ENCODE assay signal across 27 mouse cellular contexts in genomic region chr15:31729133-31729532, GRCm38 (mm10).
DNase-seq lines count a peak whose midpoint lies in the region; ATAC-seq and TF ChIP-seq lines count a peak whose summit lies in the region.
"Had no signal": no experiment of that assay in that cellular context is flagged by ENCODE, and none has a peak within 500 bp of the region (broad histone marks: within the 10 kb centered on the region; RNA-seq: fewer than 3 reads in every experiment).

No protein-coding gene starts in this region.

- H3K36me3 ChIP-seq in heart, embryonic 10.5 days = no peaks in the 10 kb centered on the region
- no peaks in the 10 kb centered on the region for H3K36me3 ChIP-seq in heart, embryonic 12.5 days
- no peaks in the 10 kb centered on the region for H3K36me3 ChIP-seq in midbrain, embryonic 11.5 days (ENCODE audit: control insufficient read depth, insufficient read depth, low read length)
- H3K36me3 ChIP-seq in midbrain, postnatal 0 days (ENCODE audit: insufficient read depth, low read length) = no peaks in the 10 kb centered on the region
- no peaks in the 10 kb centered on the region for H3K36me3 ChIP-seq in myocyte (ENCODE audit: control insufficient read depth, insufficient read depth)
- H3K36me3 ChIP-seq: embryonic facial prominence, embryonic 13.5 days; embryonic facial prominence, embryonic 15.5 days; forebrain, embryonic 10.5 days; forebrain, embryonic 12.5 days; G1E had no signal

- H3K79me2 ChIP-seq in myocyte (ENCODE audit: control insufficient read depth, insufficient read depth) = no peaks in the 10 kb centered on the region

- H3K4me3 ChIP-seq in heart, embryonic 10.5 days = no peak overlapping the region
- H3K4me3 ChIP-seq in heart, embryonic 12.5 days = no peak overlapping the region
- H3K4me3 ChIP-seq in midbrain, embryonic 11.5 days (ENCODE audit: low read depth, low read length) = no peak overlapping the region
- no peak overlapping the region for H3K4me3 ChIP-seq in midbrain, postnatal 0 days (ENCODE audit: low read depth, low read length)
- H3K4me3 ChIP-seq in myocyte = no peak overlapping the region
- H3K4me3 ChIP-seq: embryonic facial prominence, embryonic 13.5 days; embryonic facial prominence, embryonic 15.5 days; erythroblast, embryonic 14.5 days; forebrain, embryonic 10.5 days; forebrain, embryonic 12.5 days had no signal

- no peak for ATAC-seq in heart, embryonic 12.5 days (ENCODE audit: insufficient number of reproducible peaks, low FRiP score)
- ATAC-seq in midbrain, embryonic 11.5 days (ENCODE audit: low FRiP score) = no peak
- ATAC-seq in midbrain, postnatal 0 days (ENCODE audit: low FRiP score) = no peak
- ATAC-seq: activated CD4-positive, CD25-positive, alpha-beta regulatory T cell, adult 4 months; CD4-positive, CD25-positive, alpha-beta regulatory T cell, adult 4 months; forebrain, embryonic 14.5 days; forebrain, embryonic 16.5 days; Patski had no signal

- no peak overlapping the region for H3K9ac ChIP-seq in heart, embryonic 12.5 days
- H3K9ac ChIP-seq in midbrain, embryonic 11.5 days (ENCODE audit: low read length) = no peak overlapping the region
- no peak overlapping the region for H3K9ac ChIP-seq in midbrain, postnatal 0 days (replicated peaks; ENCODE audit: low read length, poor library complexity, severe bottlenecking)
- H3K9ac ChIP-seq: embryonic facial prominence, embryonic 13.5 days; embryonic facial prominence, embryonic 15.5 days; forebrain, embryonic 12.5 days had no signal

- WGBS in heart, embryonic 10.5 days = 81% methylated on average over 9 of the region's 9 CpGs
- 81% methylated on average over 9 of the region's 9 CpGs for WGBS in heart, embryonic 12.5 days
- 85% methylated on average over 9 of the region's 9 CpGs for WGBS in midbrain, embryonic 11.5 days
- 69% methylated on average over 9 of the region's 9 CpGs for WGBS in midbrain, postnatal 0 days

- no peaks in the 10 kb centered on the region for H3K27me3 ChIP-seq in heart, embryonic 10.5 days (ENCODE audit: insufficient read depth, poor library complexity, severe bottlenecking)
- no peaks in the 10 kb centered on the region for H3K27me3 ChIP-seq in heart, embryonic 12.5 days (replicated peaks)
- H3K27me3 ChIP-seq in midbrain, embryonic 11.5 days (ENCODE audit: control insufficient read depth, insufficient read depth, low read length) = no peaks in the 10 kb centered on the region
- H3K27me3 ChIP-seq in midbrain, postnatal 0 days (ENCODE audit: insufficient read depth, low read length) = no peaks in the 10 kb centered on the region
- H3K27me3 ChIP-seq in myocyte (ENCODE audit: control insufficient read depth, insufficient read depth, insufficient read length) = peaks cover 11% of the 10 kb centered on the region
- H3K27me3 ChIP-seq: CH12.LX; embryonic facial prominence, embryonic 13.5 days; embryonic facial prominence, embryonic 15.5 days; forebrain, embryonic 12.5 days had no signal

- no peak overlapping the region for H3K27ac ChIP-seq in heart, embryonic 10.5 days
- H3K27ac ChIP-seq in heart, embryonic 12.5 days (ENCODE audit: poor library complexity, severe bottlenecking) = no peak overlapping the region
- no peak overlapping the region for H3K27ac ChIP-seq in midbrain, embryonic 11.5 days (ENCODE audit: low read depth, low read length)
- H3K27ac ChIP-seq in midbrain, postnatal 0 days (ENCODE audit: low read depth, low read length) = no peak overlapping the region
- H3K27ac ChIP-seq: embryonic facial prominence, embryonic 13.5 days; embryonic facial prominence, embryonic 15.5 days; forebrain, embryonic 10.5 days; forebrain, embryonic 12.5 days had no signal

- TF ChIP-seq CTCF in midbrain, postnatal 0 days (IDR thresholded peaks at IDR 0.05) = no peak

- H3K9me3 ChIP-seq in heart, embryonic 10.5 days = no peaks in the 10 kb centered on the region
- 0 out of 2 replicates have a peak, but pooled peaks cover 3% of the 10 kb centered on the region for H3K9me3 ChIP-seq in heart, embryonic 12.5 days (replicated peaks)
- no peaks in the 10 kb centered on the region for H3K9me3 ChIP-seq in midbrain, embryonic 11.5 days (ENCODE audit: control insufficient read depth, low read length)
- no peaks in the 10 kb centered on the region for H3K9me3 ChIP-seq in midbrain, postnatal 0 days (ENCODE audit: low read length)
- H3K9me3 ChIP-seq: embryonic facial prominence, embryonic 13.5 days; embryonic facial prominence, embryonic 15.5 days; forebrain, embryonic 12.5 days; G1E had no signal

- no peak overlapping the region for H3ac ChIP-seq in myocyte (ENCODE audit: control insufficient read depth, insufficient read length)

- H3K4me1 ChIP-seq in heart, embryonic 10.5 days = peaks cover 7% of the 10 kb centered on the region; the same call in 1 of the 2 replicates
- H3K4me1 ChIP-seq in heart, embryonic 12.5 days (replicated peaks) = peaks cover 6% of the 10 kb centered on the region; the same call in 1 of the 2 replicates
- no peaks in the 10 kb centered on the region for H3K4me1 ChIP-seq in midbrain, embryonic 11.5 days (ENCODE audit: control insufficient read depth, insufficient read depth, low read length)
- no peaks in the 10 kb centered on the region for H3K4me1 ChIP-seq in midbrain, postnatal 0 days (ENCODE audit: insufficient read depth, low read length)
- H3K4me1 ChIP-seq: embryonic facial prominence, embryonic 13.5 days; embryonic facial prominence, embryonic 15.5 days; forebrain, embryonic 10.5 days; forebrain, embryonic 12.5 days had no signal

- H3K4me2 ChIP-seq in heart, embryonic 12.5 days = no peak overlapping the region
- no peak overlapping the region for H3K4me2 ChIP-seq in midbrain, embryonic 11.5 days
- no peak overlapping the region for H3K4me2 ChIP-seq in midbrain, postnatal 0 days (ENCODE audit: low read depth, low read length, poor library complexity, severe bottlenecking)
- peak overlapping the region; percentile 37 for H3K4me2 ChIP-seq in myocyte (ENCODE audit: low read depth)
- H3K4me2 ChIP-seq: embryonic facial prominence, embryonic 13.5 days; embryonic facial prominence, embryonic 15.5 days; forebrain, embryonic 12.5 days had no signal

- TF ChIP-seq POLR2A in myocyte (IDR thresholded peaks at IDR 0.05; ENCODE audit: insufficient read length, low read depth) = no peak

- DNase-seq in heart, embryonic 10.5 days (ENCODE audit: low spot score) = peak; percentile 17
- peak; percentile 53 for DNase-seq in midbrain, embryonic 11.5 days (ENCODE audit: low spot score, missing footprints)
- DNase-seq in midbrain, postnatal 0 days (ENCODE audit: low spot score) = no peak
- DNase-seq: adrenal gland, adult 8-10 months; adrenal gland, postnatal 14 days; B cell, adult 2 months; cerebellum, adult 11 months; cerebellum, adult 18-20 months; cerebellum, adult 8-10 months; cerebellum, adult 9-11 months; cerebellum, postnatal 14 days; cerebellum, postnatal 36 days; embryo, embryonic 11 days had no signal

TF ChIP-seq in myocyte, 11 proteins besides CTCF, POLR2A, EP300 and RAD21:
- TF ChIP-seq POLR2AphosphoS2 (IDR thresholded peaks at IDR 0.05; ENCODE audit: insufficient read length, low read depth) (no peak), USF1 (IDR thresholded peaks at IDR 0.05; ENCODE audit: low read depth) (no peak), CEBPB (IDR thresholded peaks at IDR 0.05; ENCODE audit: insufficient read depth, poor library complexity, severe bottlenecking) (no peak), TCF12 (IDR thresholded peaks at IDR 0.05; ENCODE audit: insufficient read depth, poor library complexity, severe bottlenecking) (no peak), MYOD1 (IDR thresholded peaks at IDR 0.05; ENCODE audit: control insufficient read depth in 1 of 3, insufficient read length in 2 of 3, low read depth in 2 of 3) (peak in 2 of 3 experiments; percentile 72 to 88), TCF3 (IDR thresholded peaks at IDR 0.05; ENCODE audit: insufficient read length, low read depth) (no peak), MYOG (IDR thresholded peaks at IDR 0.05; ENCODE audit: control insufficient read depth in 1 of 3, insufficient read depth in 1 of 3, insufficient read length in 2 of 3, low read depth in 2 of 3) (peak in 1 of 3 experiments; percentile 63)
